Mouse (Mus musculus): Measurements from ENCODE around the gene Sez6l. TPM values are rescaled to one million over a fixed set of nuclear protein-coding genes. Genes with fewer than 3 reads are reported as not detected.

The Sez6l gene
- polyA plus RNA-seq, 1 experiment: 0.34 TPM

- H3K27ac ChIP-seq (ENCODE audit: insufficient read depth, low read length): no peak overlapping the region
- WGBS: 53% methylated on average over 6 of the region's 6 CpGs
Measured at GRCm38 (mm10) chr5:112586071-112586470, 9.1 kb upstream of the Sez6l start.

GRCm38 (mm10) chr5:112584155-112584769 lies 7.3 kb upstream of the Sez6l start:
- H3K4me1 ChIP-seq (ENCODE audit: control insufficient read depth, insufficient read depth, insufficient read length): no peaks in the 10 kb centered on the region
- no peak for DNase-seq (ENCODE audit: low read depth in 1 of 2, low spot score in 2 of 2)
- TF ChIP-seq POLR2A (IDR thresholded peaks at IDR 0.05; ENCODE audit: low read depth, low read length): no peak
- no peak for TF ChIP-seq CTCF (IDR thresholded peaks at IDR 0.05; ENCODE audit: extremely low read depth, insufficient read depth, insufficient read length, insufficient replicate concordance)
- 83% methylated on average over 4 of the region's 4 CpGs for WGBS
- H3K4me3 ChIP-seq (ENCODE audit: extremely low read depth, insufficient read depth, insufficient read length): no peak overlapping the region
- H3K36me3 ChIP-seq (ENCODE audit: control insufficient read depth, insufficient read depth, low read length): no peaks in the 10 kb centered on the region
- no peaks in the 10 kb centered on the region for H3K27me3 ChIP-seq (ENCODE audit: control insufficient read depth, insufficient read depth, low read length)
- H3K27ac ChIP-seq (ENCODE audit: insufficient read depth, low read length): no peak overlapping the region

More at GRCm38 (mm10) chr5:112586071-112586470, 9.1 kb upstream of the Sez6l start:
- DNase-seq (ENCODE audit: low read depth in 1 of 2, low spot score in 2 of 2): no peak
- Histone ChIP-seq H3K4me1 (ENCODE audit: control insufficient read depth, insufficient read depth, insufficient read length) (no peaks in the 10 kb centered on the region), H3K4me3 (ENCODE audit: extremely low read depth, insufficient read depth, insufficient read length) (no peak overlapping the region), H3K36me3 (ENCODE audit: control insufficient read depth, insufficient read depth, low read length) (no peaks in the 10 kb centered on the region), H3K27me3 (ENCODE audit: control insufficient read depth, insufficient read depth, low read length) (no peaks in the 10 kb centered on the region)
- TF ChIP-seq POLR2A (IDR thresholded peaks at IDR 0.05; ENCODE audit: low read depth, low read length) (no peak), CTCF (IDR thresholded peaks at IDR 0.05; ENCODE audit: extremely low read depth, insufficient read depth, insufficient read length, insufficient replicate concordance) (no peak)

- 27% methylated on average over 9 of the region's 9 CpGs for WGBS
- Histone ChIP-seq H3K4me1 (ENCODE audit: control insufficient read depth, insufficient read depth, insufficient read length) (no peaks in the 10 kb centered on the region), H3K36me3 (ENCODE audit: control insufficient read depth, insufficient read depth, low read length) (no peaks in the 10 kb centered on the region), H3K27ac (ENCODE audit: insufficient read depth, low read length) (no peak overlapping the region), H3K27me3 (ENCODE audit: control insufficient read depth, insufficient read depth, low read length) (no peaks in the 10 kb centered on the region), H3K4me3 (ENCODE audit: extremely low read depth, insufficient read depth, insufficient read length) (no peak overlapping the region)
- DNase-seq (ENCODE audit: low read depth in 1 of 2, low spot score in 2 of 2): no peak
- TF ChIP-seq POLR2A (IDR thresholded peaks at IDR 0.05; ENCODE audit: low read depth, low read length): no peak
- no peak for TF ChIP-seq CTCF (IDR thresholded peaks at IDR 0.05; ENCODE audit: extremely low read depth, insufficient read depth, insufficient read length, insufficient replicate concordance)
Measured at GRCm38 (mm10) chr5:112583304-112583703, 6.3 kb upstream of the Sez6l start.

GRCm38 (mm10) chr5:112577750-112578149 lies 765 bp upstream of the Sez6l start:
- TF ChIP-seq CTCF (IDR thresholded peaks at IDR 0.05; ENCODE audit: extremely low read depth, insufficient read depth, insufficient read length, insufficient replicate concordance) (no peak), POLR2A (IDR thresholded peaks at IDR 0.05; ENCODE audit: low read depth, low read length) (no peak)
- 14% methylated on average over 10 of the region's 10 CpGs for WGBS
- DNase-seq (ENCODE audit: low read depth in 1 of 2, low spot score in 2 of 2): no peak
- Histone ChIP-seq H3K27me3 (ENCODE audit: control insufficient read depth, insufficient read depth, low read length) (peaks cover 3% of the 10 kb centered on the region), H3K4me3 (ENCODE audit: extremely low read depth, insufficient read depth, insufficient read length) (no peak overlapping the region), H3K4me1 (ENCODE audit: control insufficient read depth, insufficient read depth, insufficient read length) (no peaks in the 10 kb centered on the region; the same call in 1 of the 2 replicates), H3K27ac (ENCODE audit: insufficient read depth, low read length) (no peak overlapping the region), H3K36me3 (ENCODE audit: control insufficient read depth, insufficient read depth, low read length) (no peaks in the 10 kb centered on the region)

- Histone ChIP-seq H3K4me1 (ENCODE audit: control insufficient read depth, insufficient read depth, insufficient read length) (no peaks in the 10 kb centered on the region; the same call in 1 of the 2 replicates), H3K36me3 (ENCODE audit: control insufficient read depth, insufficient read depth, low read length) (no peaks in the 10 kb centered on the region), H3K27me3 (ENCODE audit: control insufficient read depth, insufficient read depth, low read length) (peaks cover 3% of the 10 kb centered on the region), H3K27ac (ENCODE audit: insufficient read depth, low read length) (no peak overlapping the region), H3K4me3 (ENCODE audit: extremely low read depth, insufficient read depth, insufficient read length) (no peak overlapping the region)
- 5% methylated on average over 48 of the region's 48 CpGs for WGBS
- no peak for TF ChIP-seq POLR2A (IDR thresholded peaks at IDR 0.05; ENCODE audit: low read depth, low read length)
- no peak for TF ChIP-seq CTCF (IDR thresholded peaks at IDR 0.05; ENCODE audit: extremely low read depth, insufficient read depth, insufficient read length, insufficient replicate concordance)
- DNase-seq (ENCODE audit: low read depth in 1 of 2, low spot score in 2 of 2): no peak
Measured at GRCm38 (mm10) chr5:112576361-112576992, 508 bp downstream of the Sez6l start.

- TF ChIP-seq POLR2A (IDR thresholded peaks at IDR 0.05; ENCODE audit: low read depth, low read length) (no peak), CTCF (IDR thresholded peaks at IDR 0.05; ENCODE audit: extremely low read depth, insufficient read depth, insufficient read length, insufficient replicate concordance) (no peak)
Measured at GRCm38 (mm10) chr5:112575151-112575915, 1.7 kb downstream of the Sez6l start.

More at GRCm38 (mm10) chr5:112575151-112575915, 1.7 kb downstream of the Sez6l start:
- H3K36me3 ChIP-seq (ENCODE audit: control insufficient read depth, insufficient read depth, low read length): no peaks in the 10 kb centered on the region
- WGBS: 12% methylated on average over 12 of the region's 12 CpGs
- no peak overlapping the region for H3K27ac ChIP-seq (ENCODE audit: insufficient read depth, low read length)
- no peaks in the 10 kb centered on the region; the same call in 1 of the 2 replicates for H3K4me1 ChIP-seq (ENCODE audit: control insufficient read depth, insufficient read depth, insufficient read length)
- no peak for DNase-seq (ENCODE audit: low read depth in 1 of 2, low spot score in 2 of 2)
- H3K27me3 ChIP-seq (ENCODE audit: control insufficient read depth, insufficient read depth, low read length): peaks cover 3% of the 10 kb centered on the region
- H3K4me3 ChIP-seq (ENCODE audit: extremely low read depth, insufficient read depth, insufficient read length): no peak overlapping the region
